Comparison of ENCODE assay signal across 8 mouse cellular contexts in the genomic region with DNA sequence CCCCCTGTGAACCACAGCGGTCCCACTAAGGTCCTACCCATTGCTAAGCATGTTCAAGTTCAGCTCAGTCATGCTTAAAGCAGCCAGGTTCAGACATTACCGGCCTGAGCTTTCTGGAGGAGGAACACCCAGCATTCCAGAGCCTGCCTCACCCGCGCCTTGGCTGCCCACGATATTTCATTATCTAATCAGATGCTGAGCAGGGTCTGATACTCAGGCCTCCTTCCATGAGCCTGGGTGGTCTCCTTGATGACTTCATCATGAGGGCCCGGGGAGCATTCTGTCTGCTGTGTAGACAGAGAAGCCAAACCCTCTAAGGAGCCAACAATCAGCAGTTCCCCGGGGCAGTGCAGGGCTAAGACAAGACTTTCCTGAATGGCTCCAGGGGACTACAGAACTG.
A peak's percentile ranks its signal among the peaks of the same experiment; 100 is the strongest.
DNase-seq lines count a peak whose midpoint lies in the region; ATAC-seq and TF ChIP-seq lines count a peak whose summit lies in the region.

No protein-coding gene starts in this region.

- H3K27me3 ChIP-seq in testis, adult 2 months (ENCODE audit: control insufficient read depth, insufficient read depth, low read length) = no peaks in the 10 kb centered on the region
- no peaks in the 10 kb centered on the region for H3K27me3 ChIP-seq in intestine, postnatal 0 days (replicated peaks; ENCODE audit: control insufficient read depth, insufficient read depth, low read length)
- H3K27me3 ChIP-seq in stomach, postnatal 0 days (ENCODE audit: control insufficient read depth, insufficient read depth, low read length) = no peaks in the 10 kb centered on the region

- 37% methylated on average over 7 of the region's 7 CpGs for WGBS in intestine, postnatal 0 days
- 22% methylated on average over 7 of the region's 7 CpGs for WGBS in stomach, postnatal 0 days

- ATAC-seq in intestine, postnatal 0 days = peak; percentile 37
- ATAC-seq in stomach, postnatal 0 days (ENCODE audit: low FRiP score, low TSS enrichment) = peak; percentile 76

- no peak overlapping the region for H3K4me3 ChIP-seq in testis, adult 2 months (ENCODE audit: control insufficient read depth, low read depth, low read length)
- no peak overlapping the region for H3K4me3 ChIP-seq in intestine, postnatal 0 days (ENCODE audit: low read depth, low read length)
- H3K4me3 ChIP-seq in stomach, postnatal 0 days (ENCODE audit: low read depth, low read length) = no peak overlapping the region

- peak; percentile 26 for DNase-seq in embryo, embryonic 10 days (ENCODE audit: low spot score)
- DNase-seq in embryo, embryonic 9.5 days (ENCODE audit: extremely low spot score) = no peak
- no peak for DNase-seq in testis, postnatal 14 days (ENCODE audit: low spot score)
- DNase-seq in stomach, postnatal 0 days (ENCODE audit: low spot score) = peak; percentile 43
- no peak for DNase-seq in left cerebral cortex, postnatal 14 days (ENCODE audit: low spot score in 2 of 2)
- no peak for DNase-seq in cerebellum, postnatal 36 days

- peak overlapping the region; percentile 58 for H3K27ac ChIP-seq in testis, adult 2 months (ENCODE audit: control insufficient read depth, insufficient read depth, low read depth, low read length)
- peak overlapping the region; percentile 36 for H3K27ac ChIP-seq in intestine, postnatal 0 days (ENCODE audit: low read depth, low read length)
- peak overlapping the region; percentile 86 for H3K27ac ChIP-seq in stomach, postnatal 0 days (replicated peaks)

- no peak for TF ChIP-seq EP300 in stomach, postnatal 0 days (optimal IDR thresholded peaks at IDR 0.05)

- H3K4me2 ChIP-seq in intestine, postnatal 0 days (replicated peaks; ENCODE audit: low read depth) = no peak overlapping the region
- H3K4me2 ChIP-seq in stomach, postnatal 0 days (replicated peaks; ENCODE audit: low read depth) = no peak overlapping the region

- no peak for TF ChIP-seq POLR2A in testis, adult 2 months (IDR thresholded peaks at IDR 0.05; ENCODE audit: control insufficient read depth, low read depth, low read length)

- no peaks in the 10 kb centered on the region for H3K9me3 ChIP-seq in intestine, postnatal 0 days (ENCODE audit: control insufficient read depth)
- H3K9me3 ChIP-seq in stomach, postnatal 0 days (ENCODE audit: control insufficient read depth, low read length) = no peaks in the 10 kb centered on the region

- intact Hi-C loops in left cerebral cortex, postnatal 14 days (cut with DNase I) = loop anchor here (2.0 to 5.0 kb wide), 2 partner anchors 81 to 140 kb away; partner anchors contain the start of genes Col4a1 and Col4a2

- no peaks in the 10 kb centered on the region; the same call in 1 of the 2 replicates for H3K4me1 ChIP-seq in testis, adult 2 months (ENCODE audit: control insufficient read depth, insufficient read depth, low read length)
- no peaks in the 10 kb centered on the region for H3K4me1 ChIP-seq in intestine, postnatal 0 days (replicated peaks; ENCODE audit: control insufficient read depth, insufficient read depth, low read length)
- 0 out of 2 replicates have a peak, but pooled peaks cover 2% of the 10 kb centered on the region for H3K4me1 ChIP-seq in stomach, postnatal 0 days (replicated peaks; ENCODE audit: control insufficient read depth, insufficient read depth)

- H3K9ac ChIP-seq in intestine, postnatal 0 days (ENCODE audit: low read depth, low read length) = no peak overlapping the region
- H3K9ac ChIP-seq in stomach, postnatal 0 days (ENCODE audit: low read length) = peak overlapping the region; percentile 4; the same call in 1 of the 2 replicates

- H3K36me3 ChIP-seq in testis, adult 2 months (ENCODE audit: control insufficient read depth, insufficient read depth, low read length) = no peaks in the 10 kb centered on the region
- no peaks in the 10 kb centered on the region for H3K36me3 ChIP-seq in intestine, postnatal 0 days (ENCODE audit: control insufficient read depth, insufficient read depth)
- H3K36me3 ChIP-seq in stomach, postnatal 0 days (ENCODE audit: control insufficient read depth, insufficient read depth, low read length) = no peaks in the 10 kb centered on the region; the same call in 1 of the 2 replicates

- no peak for TF ChIP-seq CTCF in testis, adult 2 months (IDR thresholded peaks at IDR 0.05; ENCODE audit: control insufficient read depth, insufficient read depth, insufficient replicate concordance, low read depth, low read length)
- no peak for TF ChIP-seq CTCF in intestine, postnatal 0 days (IDR thresholded peaks at IDR 0.05; ENCODE audit: low read depth)
- no peak for TF ChIP-seq CTCF in stomach, postnatal 0 days (IDR thresholded peaks at IDR 0.05; ENCODE audit: low read depth)

Comparison
In these comparisons a context has a peak if more than half of its experiments do, and no peak if none do; other contexts are left out.
1. DNase-seq: peak in embryo, embryonic 10 days (single experiment) and stomach, postnatal 0 days (single experiment); none in embryo, embryonic 9.5 days (single experiment), testis, postnatal 14 days (single experiment), left cerebral cortex, postnatal 14 days (0 of 2) and cerebellum, postnatal 36 days (0 of 2).
2. H3K27ac ChIP-seq: peak in every context shown above with its lines; median percentile 86 in stomach, postnatal 0 days; 58 in testis, adult 2 months; 36 in intestine, postnatal 0 days.